Mouse (Mus musculus) stomach, postnatal 0 days (tissue): ENCODE measurements around the gene Pef1.

Source experiments
- CTCF ChIP-seq: IDR thresholded peaks from 2 replicates; pipeline ENCODE4 v1.5.1; 2016; ENCODE audit warnings: antibody characterized with exemption, low read depth, mild to moderate bottlenecking, moderate library complexity
- EP300 ChIP-seq: optimal IDR thresholded peaks from 2 replicates; pipeline ENCODE3; 2016; ENCODE audit warnings: antibody characterized with exemption

GRCm38 (mm10) chr4:130130641-130131350 is 28.4 kb downstream of the Pef1 start:
- no peak for TF ChIP-seq CTCF
- no peak for TF ChIP-seq EP300
